Mouse (Mus musculus) intestine, embryonic 14.5 days (tissue): ENCODE measurements at regions not wholly inside any gene's neighbourhood (a gene's known extent, or its start where the extent isn't known, plus 50 kb on each side); places are given as distances from the start of the nearest gene placed in this dataset.

Experiments used
- ATAC-seq: fragments of 200-750 bp; cut with Nextera tagmentation; replicated peaks from 2 replicates; pipeline ENCODE4 v1.8.0; 2017; ENCODE audit warnings: low read depth, moderate number of reproducible peaks, moderate TSS enrichment, moderate library complexity; ENCODE audit not compliant: low FRiP score, low TSS enrichment
- DNase-seq: peaks from one replicate; pipeline ENCODE4 v3.0.0-alpha.2; 2018; ENCODE audit warnings: low spot score
- H3K27ac ChIP-seq: fragments of 300-500 bp; sonication (generic); 2 replicates; pipeline ENCODE4 v1.5.1; 2014; ENCODE audit warnings: low read depth, mild to moderate bottlenecking, control low read depth
- H3K27me3 ChIP-seq: fragments of 300-500 bp; sonication (generic); replicated peaks from 2 replicates; pipeline ENCODE4 v1.6.1; 2014; ENCODE audit warnings: low read length, control low read depth; ENCODE audit not compliant: control insufficient read depth, insufficient read depth
- H3K36me3 ChIP-seq: fragments of 300-500 bp; sonication (generic); 2 replicates; pipeline ENCODE4 v1.6.1; 2014; ENCODE audit warnings: low read length, control low read depth; ENCODE audit not compliant: control insufficient read depth, insufficient read depth
- H3K4me1 ChIP-seq: fragments of 300-500 bp; sonication (generic); replicated peaks from 2 replicates; pipeline ENCODE4 v1.6.1; 2014; ENCODE audit warnings: low read length, control low read depth, mixed read lengths; ENCODE audit not compliant: control insufficient read depth, insufficient read depth
- H3K4me2 ChIP-seq: fragments of 300-500 bp; sonication (generic); 2 replicates; pipeline ENCODE4 v1.6.1; 2014; ENCODE audit warnings: low read length
- H3K4me3 ChIP-seq: fragments of 300-500 bp; sonication (generic); 2 replicates; pipeline ENCODE4 v1.5.1; 2014; ENCODE audit warnings: low read depth, low read length, control low read depth, mixed read lengths
- H3K9ac ChIP-seq: fragments of 300-500 bp; sonication (generic); 2 replicates; pipeline ENCODE4 v1.6.1; 2014; ENCODE audit warnings: mild to moderate bottlenecking, low read length
- H3K9me3 ChIP-seq: fragments of 300-500 bp; sonication (generic); 2 replicates; pipeline ENCODE4 v1.6.1; 2016; ENCODE audit warnings: low read length, control low read depth; ENCODE audit not compliant: control insufficient read depth
- WGBS: fragments of 180-500 bp; shearing (Covaris S2); extraction: QIAGEN DNeasy Blood & Tissue Kit; methylation state at CpG from one replicate; pipeline ENCODE4 v1.1.7; 2014; 5-methylcytosine and 5-hydroxymethylcytosine counted together

DNA sequence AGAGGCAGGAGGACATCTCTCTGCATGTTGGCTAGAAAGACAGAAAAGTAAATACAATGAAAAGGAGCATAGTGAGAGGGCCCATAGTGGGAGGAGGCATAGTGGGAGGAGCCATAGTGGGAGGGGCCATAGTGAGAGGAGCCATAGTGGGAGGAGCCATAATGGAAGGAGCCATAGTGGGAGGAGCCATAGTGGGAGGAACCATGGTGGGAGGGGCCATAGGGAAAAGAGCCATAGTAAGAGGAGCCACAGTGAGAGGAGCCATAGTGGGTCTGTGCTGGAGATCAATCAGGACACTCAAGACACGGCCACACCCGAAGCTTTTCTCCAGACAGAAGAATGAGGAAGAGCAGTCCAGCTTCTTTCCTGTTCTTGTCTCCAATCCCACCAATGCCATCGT lies 58.0 kb upstream of the Ahr start:
- no peaks in the 10 kb centered on the region for H3K36me3 ChIP-seq
- H3K27me3 ChIP-seq: no peaks in the 10 kb centered on the region
- H3K27ac ChIP-seq: no peak overlapping the region
- no peak overlapping the region for H3K4me3 ChIP-seq
- DNase-seq (no peak), ATAC-seq (no peak)
- H3K9me3 ChIP-seq: 0 out of 2 replicates have a peak, but pooled peaks cover 3% of the 10 kb centered on the region
- whole genome bisulfite sequencing: 86% methylated on average over 3 of the region's 3 CpGs
- H3K9ac ChIP-seq: no peak overlapping the region
- H3K4me1 ChIP-seq: no peaks in the 10 kb centered on the region; the same call in 1 of the 2 replicates
- H3K4me2 ChIP-seq: no peak overlapping the region
